Mouse (Mus musculus): ENCODE data around the gene Hspb2. TPM values are rescaled to one million over a fixed set of nuclear protein-coding genes. Genes with fewer than 3 reads are reported as not detected.

The Hspb2 gene
- polyA plus RNA-seq, 1 experiment from 2014 or later, result 0.42 TPM

- WGBS, result 45% methylated on average over 3 of the region's 3 CpGs
- Histone ChIP-seq H3K27ac (peak overlapping the region; percentile 83), H3K36me3 (no peaks in the 10 kb centered on the region), H3K4me1 (replicated peaks) (peaks cover 64% of the 10 kb centered on the region), H3K4me3 (replicated peaks) (peak overlapping the region; percentile 20; the same call in 1 of the 2 replicates), H3K27me3 (no peaks in the 10 kb centered on the region), H3K9ac (replicated peaks) (peak overlapping the region; percentile 43), H3K9me3 (no peaks in the 10 kb centered on the region), H3K4me2 (replicated peaks) (peak overlapping the region; percentile 67)
- no peak for ATAC-seq
Observed at GRCm38 (mm10) chr9:50724661-50725330, 27.4 kb downstream of the Hspb2 start.

- H3K4me3 ChIP-seq (replicated peaks), result peak overlapping the region; percentile 20; the same call in 1 of the 2 replicates
- H3K4me2 ChIP-seq (replicated peaks), result peak overlapping the region; percentile 67
- H3K27ac ChIP-seq, result peak overlapping the region; percentile 83
- peak overlapping the region; percentile 43; the same call in 1 of the 2 replicates for H3K9ac ChIP-seq (replicated peaks)
- ATAC-seq, result no peak
- no peaks in the 10 kb centered on the region for H3K27me3 ChIP-seq
- no peaks in the 10 kb centered on the region for H3K9me3 ChIP-seq
- H3K36me3 ChIP-seq, result 0 out of 2 replicates have a peak, but pooled peaks cover 4% of the 10 kb centered on the region
- H3K4me1 ChIP-seq (replicated peaks), result peaks cover 64% of the 10 kb centered on the region
- 91% methylated on average over 2 of the region's 2 CpGs for WGBS
Observed at GRCm38 (mm10) chr9:50724147-50724546, 28.0 kb downstream of the Hspb2 start.

DNA sequence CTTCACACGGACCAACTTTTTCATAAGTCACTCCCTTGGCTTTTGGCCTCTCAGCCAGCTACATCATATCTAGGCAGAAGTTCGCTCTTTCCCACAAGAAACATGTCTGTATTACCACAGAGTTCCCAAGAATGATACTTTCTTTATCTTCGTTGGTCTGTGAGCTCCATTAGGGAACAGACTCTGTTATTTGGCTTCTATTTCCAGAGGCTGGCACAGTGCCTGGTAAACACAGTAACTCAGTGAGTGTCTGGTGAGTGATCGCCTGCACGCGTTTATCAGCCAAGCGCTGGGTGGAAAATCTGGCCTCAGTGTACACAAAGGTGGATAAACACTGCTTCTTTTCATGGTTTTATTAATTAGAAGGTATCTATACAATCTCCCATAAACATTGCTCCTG, 28.7 kb downstream of the Hspb2 start:
- H3K27ac ChIP-seq, result peak overlapping the region; percentile 65
- H3K36me3 ChIP-seq, result 0 out of 2 replicates have a peak, but pooled peaks cover 4% of the 10 kb centered on the region
- H3K4me1 ChIP-seq (replicated peaks), result peaks cover 61% of the 10 kb centered on the region
- H3K4me2 ChIP-seq (replicated peaks), result peak overlapping the region; percentile 1
- no peak overlapping the region for H3K9ac ChIP-seq (replicated peaks)
- H3K9me3 ChIP-seq, result no peaks in the 10 kb centered on the region
- no peaks in the 10 kb centered on the region for H3K27me3 ChIP-seq
- no peak overlapping the region for H3K4me3 ChIP-seq (replicated peaks)
- 69% methylated on average over 7 of the region's 7 CpGs for WGBS
- no peak for ATAC-seq

- Histone ChIP-seq H3K9ac (replicated peaks) (no peak overlapping the region), H3K4me1 (replicated peaks) (peaks cover 58% of the 10 kb centered on the region), H3K36me3 (0 out of 2 replicates have a peak, but pooled peaks cover 4% of the 10 kb centered on the region), H3K4me3 (replicated peaks) (no peak overlapping the region), H3K4me2 (replicated peaks) (0 out of 2 replicates have a peak overlapping the region, but pooled peaks have one; percentile 2), H3K27ac (peak overlapping the region; percentile 30; the same call in 1 of the 2 replicates), H3K9me3 (no peaks in the 10 kb centered on the region), H3K27me3 (no peaks in the 10 kb centered on the region)
- 47% methylated on average over 8 of the region's 8 CpGs for WGBS
- ATAC-seq, result no peak
Observed at GRCm38 (mm10) chr9:50722451-50722911, 29.7 kb downstream of the Hspb2 start.

DNA sequence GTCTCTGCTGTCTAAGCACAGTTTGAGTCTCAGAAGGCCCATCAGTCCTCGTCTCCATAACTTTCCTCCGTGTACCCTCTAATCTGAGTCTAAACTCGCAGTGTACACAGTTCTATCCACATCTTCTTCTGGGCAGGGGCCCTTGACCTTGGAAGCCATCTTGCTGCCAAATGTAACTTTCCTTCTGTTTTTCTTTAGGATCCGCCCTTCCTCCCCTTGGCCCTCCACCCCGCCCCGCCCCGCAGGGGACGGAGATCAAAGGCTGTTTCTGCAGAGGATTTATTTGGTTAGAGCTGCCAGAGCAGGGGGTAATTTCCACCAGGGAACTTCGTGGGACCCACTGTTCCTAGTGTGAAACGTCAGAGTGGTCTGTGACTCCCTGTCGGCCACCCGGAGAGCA, 31.1 kb downstream of the Hspb2 start:
- Histone ChIP-seq H3K36me3 (peaks cover 7% of the 10 kb centered on the region), H3K4me1 (replicated peaks) (peaks cover 44% of the 10 kb centered on the region), H3K27me3 (no peaks in the 10 kb centered on the region), H3K4me3 (replicated peaks) (no peak overlapping the region), H3K9me3 (no peaks in the 10 kb centered on the region), H3K4me2 (replicated peaks) (no peak overlapping the region), H3K9ac (replicated peaks) (no peak overlapping the region), H3K27ac (no peak overlapping the region)
- no peak for ATAC-seq
- WGBS, result 43% methylated on average over 12 of the region's 12 CpGs

GRCm38 (mm10) chr9:50718878-50719277, 33.3 kb downstream of the Hspb2 start:
- Histone ChIP-seq H3K9me3 (no peaks in the 10 kb centered on the region), H3K4me1 (replicated peaks) (peaks cover 28% of the 10 kb centered on the region), H3K9ac (replicated peaks) (no peak overlapping the region), H3K4me2 (replicated peaks) (no peak overlapping the region), H3K36me3 (peaks cover 7% of the 10 kb centered on the region), H3K27ac (no peak overlapping the region), H3K27me3 (no peaks in the 10 kb centered on the region), H3K4me3 (replicated peaks) (no peak overlapping the region)
- ATAC-seq, result no peak
- 83% methylated on average over 4 of the region's 4 CpGs for WGBS

GRCm38 (mm10) chr9:50714188-50714587, 38.0 kb downstream of the Hspb2 start:
- no peak overlapping the region for H3K4me2 ChIP-seq (replicated peaks)
- no peak overlapping the region for H3K4me3 ChIP-seq (replicated peaks)
- WGBS, result 78% methylated on average over 4 of the region's 4 CpGs
- no peaks in the 10 kb centered on the region for H3K9me3 ChIP-seq
- H3K27me3 ChIP-seq, result no peaks in the 10 kb centered on the region
- ATAC-seq, result no peak
- no peak overlapping the region for H3K27ac ChIP-seq
- 0 out of 2 replicates have a peak, but pooled peaks cover 4% of the 10 kb centered on the region for H3K4me1 ChIP-seq (replicated peaks)
- no peak overlapping the region for H3K9ac ChIP-seq (replicated peaks)
- H3K36me3 ChIP-seq, result peaks cover 10% of the 10 kb centered on the region

DNA sequence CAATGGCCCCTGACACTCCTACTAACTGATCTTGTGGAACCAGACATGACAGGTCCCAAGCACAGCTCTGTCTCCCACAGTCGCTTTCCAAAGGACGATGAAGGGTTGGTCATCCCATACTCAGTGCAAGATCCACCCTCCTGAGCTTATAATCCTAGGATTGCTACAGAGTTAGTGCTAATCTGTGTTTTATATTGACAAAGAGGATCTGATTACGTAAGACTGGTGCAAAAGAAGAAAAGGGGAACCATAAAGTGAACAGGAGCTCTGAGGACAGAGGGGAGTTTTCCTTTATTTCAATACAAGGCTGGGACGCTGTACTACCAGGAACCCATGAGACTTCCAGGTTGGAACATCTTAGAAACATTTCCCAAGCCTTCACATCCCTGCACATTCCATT, 40.8 kb downstream of the Hspb2 start:
- no peak overlapping the region for H3K4me3 ChIP-seq (replicated peaks)
- no peak overlapping the region for H3K27ac ChIP-seq
- H3K27me3 ChIP-seq, result no peaks in the 10 kb centered on the region
- no peak overlapping the region for H3K9ac ChIP-seq (replicated peaks)
- ATAC-seq, result no peak
- H3K9me3 ChIP-seq, result no peaks in the 10 kb centered on the region
- no peak overlapping the region for H3K4me2 ChIP-seq (replicated peaks)
- H3K4me1 ChIP-seq (replicated peaks), result 0 out of 2 replicates have a peak, but pooled peaks cover 4% of the 10 kb centered on the region
- peaks cover 21% of the 10 kb centered on the region for H3K36me3 ChIP-seq
- WGBS, result 83% methylated on average over 4 of the region's 4 CpGs

GRCm38 (mm10) chr9:50709108-50709507, 43.0 kb downstream of the Hspb2 start:
- Histone ChIP-seq H3K4me2 (replicated peaks) (no peak overlapping the region), H3K9ac (replicated peaks) (no peak overlapping the region), H3K4me3 (replicated peaks) (no peak overlapping the region), H3K4me1 (replicated peaks) (no peaks in the 10 kb centered on the region), H3K9me3 (no peaks in the 10 kb centered on the region), H3K27me3 (no peaks in the 10 kb centered on the region), H3K27ac (no peak overlapping the region), H3K36me3 (peaks cover 23% of the 10 kb centered on the region)
- no peak for ATAC-seq
- 24% methylated on average over 2 of the region's 2 CpGs for WGBS

DNA sequence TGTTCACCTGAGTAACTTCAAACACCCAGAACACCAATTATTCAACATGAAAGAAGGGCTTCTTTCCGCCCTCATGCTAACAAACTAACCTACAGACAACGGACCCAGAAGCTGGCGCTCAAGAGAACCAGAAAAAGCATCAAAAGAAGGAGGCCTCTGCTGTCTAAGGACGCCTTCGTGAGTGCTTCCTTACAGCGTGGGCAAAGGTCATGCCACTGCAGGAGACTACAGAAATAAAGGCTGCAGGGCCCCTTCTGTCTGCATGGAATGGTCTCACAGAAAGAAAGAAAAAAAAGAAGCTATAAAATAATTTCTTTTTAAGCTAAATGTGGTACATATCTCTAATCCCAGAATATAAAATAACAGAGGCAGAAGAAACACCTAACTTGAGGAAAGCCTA, 47.2 kb downstream of the Hspb2 start:
- no peak for ATAC-seq
- no peak overlapping the region for H3K9ac ChIP-seq (replicated peaks)
- no peak overlapping the region for H3K27ac ChIP-seq
- H3K27me3 ChIP-seq, result peaks cover 18% of the 10 kb centered on the region
- no peaks in the 10 kb centered on the region for H3K4me1 ChIP-seq (replicated peaks)
- no peaks in the 10 kb centered on the region for H3K9me3 ChIP-seq
- H3K36me3 ChIP-seq, result peaks cover 39% of the 10 kb centered on the region
- H3K4me2 ChIP-seq (replicated peaks), result no peak overlapping the region
- WGBS, result 33% methylated on average over 6 of the region's 6 CpGs
- no peak overlapping the region for H3K4me3 ChIP-seq (replicated peaks)
